Mouse (Mus musculus) lung, postnatal 0 days (tissue): ENCODE data around the gene Mprip. TPM values are rescaled to one million over a fixed set of nuclear protein-coding genes. Genes with fewer than 3 reads are reported as not detected.

Source experiments
- ATAC-seq: fragments of 200-750 bp; cut with Nextera tagmentation; 2 replicates; pipeline ENCODE4 v1.8.0; 2017; ENCODE audit warnings: moderate library complexity
- DNase-seq: peaks from one replicate; pipeline ENCODE4 v3.0.0-alpha.2; 2016; ENCODE audit warnings: low spot score
- H3K27ac ChIP-seq: fragments of 300-500 bp; sonication (generic); 2 replicates; pipeline ENCODE4 v1.5.1; 2014; ENCODE audit warnings: antibody characterized with exemption, mild to moderate bottlenecking, low read length, mixed read lengths
- H3K27me3 ChIP-seq: fragments of 300-500 bp; sonication (generic); replicated peaks from 2 replicates; pipeline ENCODE4 v1.6.1; 2014; ENCODE audit warnings: low read length, mixed read lengths; ENCODE audit not compliant: insufficient read depth
- H3K36me3 ChIP-seq: fragments of 300-500 bp; sonication (generic); 2 replicates; pipeline ENCODE4 v1.6.1; 2014; ENCODE audit warnings: low read length, mixed read lengths; ENCODE audit not compliant: insufficient read depth
- H3K4me1 ChIP-seq: fragments of 300-500 bp; sonication (generic); 2 replicates; pipeline ENCODE4 v1.6.1; 2014; ENCODE audit warnings: antibody characterized with exemption, low read depth, low read length, mixed read lengths; ENCODE audit not compliant: insufficient read depth
- H3K4me2 ChIP-seq: fragments of 300-500 bp; sonication (generic); replicated peaks from 2 replicates; pipeline ENCODE4 v1.6.1; 2014; ENCODE audit warnings: low read depth, mild to moderate bottlenecking, low read length, moderate library complexity, mixed read lengths
- H3K4me3 ChIP-seq: fragments of 300-500 bp; sonication (generic); 2 replicates; pipeline ENCODE4 v1.5.1; 2014; ENCODE audit warnings: low read depth, low read length
- H3K9ac ChIP-seq: fragments of 300-500 bp; sonication (generic); replicated peaks from 2 replicates; pipeline ENCODE4 v1.6.1; 2014; ENCODE audit warnings: low read depth, mild to moderate bottlenecking
- H3K9me3 ChIP-seq: fragments of 300-500 bp; sonication (generic); 2 replicates; pipeline ENCODE4 v1.6.1; 2016; ENCODE audit warnings: low read length, mixed read lengths
- CTCF ChIP-seq: IDR thresholded peaks from 2 replicates; pipeline ENCODE4 v1.5.1; 2016; ENCODE audit warnings: antibody characterized with exemption, mild to moderate bottlenecking
- EP300 ChIP-seq: IDR thresholded peaks from 2 replicates; pipeline ENCODE4 v1.6.1; 2016; ENCODE audit warnings: antibody characterized with exemption, mild to moderate bottlenecking, control low read depth
- WGBS: fragments of 180-500 bp; shearing (Covaris S2); extraction: QIAGEN DNeasy Blood & Tissue Kit; methylation state at CpG from one replicate; pipeline ENCODE4 v1.1.7; 2014; 5-methylcytosine and 5-hydroxymethylcytosine counted together
- polyA plus RNA-seq: library from polyadenylated mRNA; unstranded; fragments of >200 nt; fragmentation: Nextera tagmentation; extraction: Ambion mirVana; gene quantifications from 2 replicates; pipeline ENCODE4 v1.2.1, GENCODE M21; 2015

Mprip gene
- polyA plus RNA-seq, 1 experiment from 2014 or later: 88.0 TPM

DNA sequence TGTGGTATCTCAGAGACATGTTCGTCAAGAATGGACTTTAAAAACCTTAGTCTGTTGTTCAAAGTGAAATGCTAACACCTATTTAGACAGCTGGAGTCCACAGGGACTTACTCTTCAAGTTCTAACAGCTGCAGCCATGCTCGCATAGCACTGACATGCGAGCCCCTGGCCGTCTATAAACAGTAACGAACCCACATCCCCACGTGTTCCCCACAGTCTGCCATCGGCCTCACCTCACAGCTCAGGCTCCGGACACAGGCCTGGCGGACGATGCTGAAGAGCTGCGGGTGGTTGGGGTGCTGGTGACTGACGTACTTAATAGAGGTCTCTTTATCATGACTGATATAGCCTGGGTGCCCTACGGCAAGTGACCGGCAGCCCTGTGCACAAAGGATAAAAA lies 142.4 kb downstream of the Mprip start:
- Histone ChIP-seq H3K4me1 (peaks cover 2% of the 10 kb centered on the region; the same call in 1 of the 2 replicates), H3K27ac (no peak overlapping the region), H3K4me3 (no peak overlapping the region), H3K4me2 (no peak overlapping the region), H3K36me3 (peaks cover 43% of the 10 kb centered on the region), H3K9me3 (no peaks in the 10 kb centered on the region), H3K27me3 (no peaks in the 10 kb centered on the region), H3K9ac (no peak overlapping the region)
- TF ChIP-seq CTCF: no peak
- TF ChIP-seq EP300: no peak
- ATAC-seq (no peak), DNase-seq (no peak)
- 87% methylated on average over 14 of the region's 14 CpGs for WGBS

GRCm38 (mm10) chr11:59804409-59805110 lies 143.5 kb downstream of the Mprip start:
- DNase-seq: no peak
- Histone ChIP-seq H3K4me2 (no peak overlapping the region), H3K36me3 (peaks cover 36% of the 10 kb centered on the region), H3K4me3 (no peak overlapping the region), H3K27me3 (no peaks in the 10 kb centered on the region), H3K4me1 (peaks cover 6% of the 10 kb centered on the region; the same call in 1 of the 2 replicates), H3K27ac (no peak overlapping the region), H3K9ac (no peak overlapping the region), H3K9me3 (no peaks in the 10 kb centered on the region)
- 91% methylated on average over 22 of the region's 22 CpGs for WGBS
- ATAC-seq: no peak
- peak; percentile 40 for TF ChIP-seq CTCF
- no peak for TF ChIP-seq EP300

DNA sequence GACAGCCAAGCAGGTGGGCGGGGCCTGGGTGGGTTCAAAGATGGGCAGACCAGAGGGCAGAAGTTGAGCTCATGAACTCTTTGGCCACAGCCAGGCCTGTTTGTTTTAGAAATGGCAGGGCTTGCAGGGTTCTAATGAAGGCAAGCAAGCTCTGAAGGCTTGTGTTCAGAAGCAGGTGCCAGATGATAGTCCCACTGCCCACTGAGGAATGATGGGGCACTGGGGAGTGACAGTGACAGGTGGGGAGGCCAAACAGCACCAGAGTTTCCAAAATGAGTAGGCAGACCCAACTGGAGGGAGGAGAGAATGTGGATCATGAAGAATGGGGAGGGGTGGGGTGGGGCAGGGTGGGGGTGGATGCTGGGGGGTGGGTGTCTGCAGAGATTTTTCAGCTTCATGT lies 144.2 kb downstream of the Mprip start:
- no peak for ATAC-seq
- Histone ChIP-seq H3K4me2 (no peak overlapping the region), H3K4me1 (peaks cover 6% of the 10 kb centered on the region; the same call in 1 of the 2 replicates), H3K27me3 (no peaks in the 10 kb centered on the region), H3K36me3 (peaks cover 29% of the 10 kb centered on the region), H3K9me3 (no peaks in the 10 kb centered on the region), H3K27ac (no peak overlapping the region), H3K4me3 (no peak overlapping the region), H3K9ac (no peak overlapping the region)
- TF ChIP-seq EP300: no peak
- no peak for TF ChIP-seq CTCF
- 86% methylated on average over 1 of the region's 1 CpGs for WGBS
- DNase-seq: no peak

DNA sequence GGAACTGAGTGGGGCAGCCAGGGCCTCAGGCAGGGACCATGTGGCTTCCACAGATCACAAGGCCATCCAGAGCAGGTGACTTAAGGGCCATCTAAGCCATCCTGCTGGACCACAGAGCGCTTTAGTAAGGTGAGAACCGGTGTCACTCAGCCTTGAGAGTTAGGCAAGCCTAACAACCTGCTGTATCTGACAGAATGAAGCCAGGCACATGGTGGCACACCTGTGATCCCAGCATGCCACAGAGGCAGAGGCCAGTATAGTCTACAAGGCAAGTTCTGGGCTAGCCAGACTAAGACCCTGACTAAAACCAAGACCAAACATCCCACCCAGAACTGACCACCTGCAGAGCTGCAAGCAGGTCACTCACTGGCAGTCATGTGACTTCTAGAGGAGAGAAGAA lies 144.6 kb downstream of the Mprip start:
- 91% methylated on average over 2 of the region's 2 CpGs for WGBS
- TF ChIP-seq EP300 (no peak), CTCF (no peak)
- Histone ChIP-seq H3K9ac (no peak overlapping the region), H3K4me2 (no peak overlapping the region), H3K9me3 (no peaks in the 10 kb centered on the region), H3K4me3 (no peak overlapping the region), H3K27ac (no peak overlapping the region), H3K36me3 (peaks cover 25% of the 10 kb centered on the region), H3K27me3 (no peaks in the 10 kb centered on the region), H3K4me1 (peaks cover 6% of the 10 kb centered on the region; the same call in 1 of the 2 replicates)
- no peak for DNase-seq
- ATAC-seq: no peak

DNA sequence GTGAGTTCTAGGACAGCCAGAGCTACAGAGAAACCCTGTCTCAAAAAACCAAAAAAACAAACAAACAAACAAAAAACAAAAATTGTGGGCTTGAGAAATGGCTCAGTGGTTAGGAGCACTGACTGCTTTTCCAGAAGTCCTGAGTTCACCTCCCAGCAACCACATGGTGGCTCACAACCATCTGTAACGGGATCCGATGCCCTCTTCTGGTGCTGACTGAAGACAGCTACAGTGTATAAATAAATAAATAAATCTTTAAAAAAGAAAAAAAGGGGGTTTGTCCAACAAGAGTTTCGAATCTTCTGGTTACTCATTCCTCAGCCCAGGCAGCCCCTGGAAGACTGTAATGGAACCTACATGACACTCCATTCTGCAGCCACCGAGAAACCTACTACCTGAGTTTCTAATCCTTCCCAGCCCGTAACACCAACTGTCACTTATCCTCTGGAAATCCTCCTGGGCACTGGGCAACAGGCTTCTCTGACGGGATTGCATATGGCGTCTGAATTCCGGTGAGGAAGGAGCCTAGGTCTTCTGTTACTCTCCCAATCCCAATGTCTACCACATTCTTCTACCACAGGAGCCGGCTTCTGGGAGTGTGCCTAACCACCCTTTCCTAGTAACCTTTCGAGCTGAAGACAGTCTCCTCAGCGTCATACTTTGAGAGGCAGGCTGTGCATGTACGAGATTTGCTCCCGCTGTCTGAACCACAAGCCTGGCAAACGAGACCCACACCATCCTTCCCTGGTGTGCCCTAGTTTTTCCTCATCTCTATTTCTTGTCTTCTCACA lies 147.3 kb downstream of the Mprip start:
- peak; percentile 12 for DNase-seq
- Histone ChIP-seq H3K4me2 (peak overlapping the region; percentile 61), H3K9me3 (no peaks in the 10 kb centered on the region), H3K27ac (peak overlapping the region; percentile 98), H3K27me3 (no peaks in the 10 kb centered on the region), H3K4me3 (peak overlapping the region; percentile 86), H3K36me3 (peaks cover 9% of the 10 kb centered on the region), H3K4me1 (peaks cover 6% of the 10 kb centered on the region; the same call in 1 of the 2 replicates), H3K9ac (peak overlapping the region; percentile 99; the same call in 1 of the 2 replicates)
- WGBS: 56% methylated on average over 14 of the region's 14 CpGs
- TF ChIP-seq EP300 (no peak), CTCF (peak; percentile 40)
- no peak for ATAC-seq

- WGBS: 0% methylated on average over 15 of the region's 15 CpGs
- H3K27ac ChIP-seq: peak overlapping the region; percentile 98
- H3K4me3 ChIP-seq: peak overlapping the region; percentile 86
- H3K9me3 ChIP-seq: no peaks in the 10 kb centered on the region
- ATAC-seq (peak; percentile 77), DNase-seq (peak; percentile 96)
- peak overlapping the region; percentile 61 for H3K4me2 ChIP-seq
- peak overlapping the region; percentile 99 for H3K9ac ChIP-seq
- TF ChIP-seq EP300 (no peak), CTCF (no peak)
- no peaks in the 10 kb centered on the region for H3K27me3 ChIP-seq
- 0 out of 2 replicates have a peak, but pooled peaks cover 4% of the 10 kb centered on the region for H3K36me3 ChIP-seq
- peaks cover 6% of the 10 kb centered on the region; the same call in 1 of the 2 replicates for H3K4me1 ChIP-seq
Measured at GRCm38 (mm10) chr11:59809071-59809669, 148.1 kb downstream of the Mprip start.
